Mouse (Mus musculus) heart, embryonic 11.5 days (tissue): ENCODE measurements around the gene Dmrta1. TPM values are rescaled to one million over a fixed set of nuclear protein-coding genes. Genes with fewer than 3 reads are reported as not detected.

ENCODE experiments used
- ATAC-seq: fragments of 200-750 bp; cut with Nextera tagmentation; replicated peaks from 2 replicates; pipeline ENCODE4 v1.8.0; 2017; ENCODE audit warnings: moderate library complexity; ENCODE audit not compliant: insufficient number of reproducible peaks, low FRiP score, low TSS enrichment
- H3K27ac ChIP-seq: fragments of 300-500 bp; sonication (generic); 2 replicates; pipeline ENCODE4 v1.5.1; 2014; ENCODE audit warnings: mild to moderate bottlenecking, low read depth, low read length
- H3K27me3 ChIP-seq: fragments of 300-500 bp; sonication (generic); 2 replicates; pipeline ENCODE4 v1.6.1; 2014; ENCODE audit warnings: mild to moderate bottlenecking, low read length, mixed read lengths; ENCODE audit not compliant: control insufficient read depth, insufficient read depth
- H3K36me3 ChIP-seq: fragments of 300-500 bp; sonication (generic); 2 replicates; pipeline ENCODE4 v1.6.1; 2014; ENCODE audit warnings: mild to moderate bottlenecking, low read length, moderate library complexity, mixed read lengths; ENCODE audit not compliant: control insufficient read depth, insufficient read depth
- H3K4me1 ChIP-seq: fragments of 300-500 bp; sonication (generic); 2 replicates; pipeline ENCODE4 v1.6.1; 2014; ENCODE audit warnings: low read length; ENCODE audit not compliant: control insufficient read depth, insufficient read depth
- H3K4me2 ChIP-seq: fragments of 300-500 bp; sonication (generic); 2 replicates; pipeline ENCODE4 v1.6.1; 2014; ENCODE audit warnings: mild to moderate bottlenecking, moderate library complexity
- H3K4me3 ChIP-seq: fragments of 300-500 bp; sonication (generic); 2 replicates; pipeline ENCODE4 v1.5.1; 2014; ENCODE audit warnings: low read depth, low read length
- H3K9ac ChIP-seq: fragments of 300-500 bp; sonication (generic); 2 replicates; pipeline ENCODE4 v1.6.1; 2014; ENCODE audit warnings: mild to moderate bottlenecking, low read depth, low read length, moderate library complexity
- H3K9me3 ChIP-seq: fragments of 300-500 bp; sonication (generic); replicated peaks from 2 replicates; pipeline ENCODE4 v1.6.1; 2016; ENCODE audit warnings: low read length; ENCODE audit not compliant: control insufficient read depth
- WGBS: fragments of 180-500 bp; shearing (Covaris S2); extraction: QIAGEN DNeasy Blood & Tissue Kit; methylation state at CpG from one replicate; pipeline ENCODE4 v1.1.7; 2014; ENCODE audit not compliant: insufficient replicate concordance; 5-methylcytosine and 5-hydroxymethylcytosine counted together
- polyA plus RNA-seq: library from polyadenylated mRNA; unstranded; fragments of >200 nt; fragmentation: Nextera tagmentation; extraction: Ambion mirVana; gene quantifications from 2 replicates; pipeline ENCODE4 v1.2.1, GENCODE M21; 2014

The Dmrta1 gene
- 0.66 and 0.75 TPM in 2 replicates for polyA plus RNA-seq

GRCm38 (mm10) chr4:89679195-89679594 is at the start of gene Dmrta1:
Gene Dmrta1, plus strand, starts transcription at chr4:89679436.
- 59% methylated on average over 5 of the region's 5 CpGs for WGBS
- Histone ChIP-seq H3K27me3 (no peaks in the 10 kb centered on the region), H3K9ac (no peak within 1 kb of the TSS), H3K27ac (no peak within 1 kb of the TSS), H3K9me3 (no peaks in the 10 kb centered on the region), H3K4me3 (no peak within 1 kb of the TSS), H3K36me3 (no peaks in the 10 kb centered on the region), H3K4me2 (no peak within 1 kb of the TSS), H3K4me1 (no peaks in the 10 kb centered on the region)
- ATAC-seq = no peak

GRCm38 (mm10) chr4:89630374-89631079 is 48.7 kb upstream of the Dmrta1 start:
- Histone ChIP-seq H3K4me1 (no peaks in the 10 kb centered on the region), H3K27me3 (no peaks in the 10 kb centered on the region), H3K27ac (no peak overlapping the region), H3K4me3 (no peak overlapping the region), H3K4me2 (no peak overlapping the region), H3K9ac (no peak overlapping the region), H3K9me3 (no peaks in the 10 kb centered on the region), H3K36me3 (no peaks in the 10 kb centered on the region)
- 68% methylated on average over 3 of the region's 3 CpGs for WGBS
- no peak for ATAC-seq

- 76% methylated on average over 6 of the region's 6 CpGs for WGBS
- no peaks in the 10 kb centered on the region for H3K36me3 ChIP-seq
- no peak overlapping the region for H3K4me3 ChIP-seq
- no peak overlapping the region for H3K9ac ChIP-seq
- no peaks in the 10 kb centered on the region for H3K4me1 ChIP-seq
- no peak overlapping the region for H3K4me2 ChIP-seq
- no peak overlapping the region for H3K27ac ChIP-seq
- H3K27me3 ChIP-seq = no peaks in the 10 kb centered on the region
- ATAC-seq = no peak
- no peaks in the 10 kb centered on the region for H3K9me3 ChIP-seq
Measured at GRCm38 (mm10) chr4:89631560-89631959, 47.7 kb upstream of the Dmrta1 start.

- no peaks in the 10 kb centered on the region for H3K9me3 ChIP-seq
- H3K27ac ChIP-seq = no peak overlapping the region
- H3K4me2 ChIP-seq = no peak overlapping the region
- H3K4me3 ChIP-seq = no peak overlapping the region
- no peak overlapping the region for H3K9ac ChIP-seq
- H3K36me3 ChIP-seq = no peaks in the 10 kb centered on the region
- H3K27me3 ChIP-seq = no peaks in the 10 kb centered on the region
- no peak for ATAC-seq
- WGBS = 39% methylated on average over 6 of the region's 6 CpGs
- H3K4me1 ChIP-seq = no peaks in the 10 kb centered on the region
Measured at GRCm38 (mm10) chr4:89638651-89639050, 40.6 kb upstream of the Dmrta1 start.

- H3K36me3 ChIP-seq = no peaks in the 10 kb centered on the region
- WGBS = 58% methylated on average over 9 of the region's 9 CpGs
- no peak overlapping the region for H3K4me3 ChIP-seq
- no peak overlapping the region for H3K27ac ChIP-seq
- no peak overlapping the region for H3K9ac ChIP-seq
- no peaks in the 10 kb centered on the region for H3K9me3 ChIP-seq
- 0 out of 2 replicates have a peak, but pooled peaks cover 4% of the 10 kb centered on the region for H3K4me1 ChIP-seq
- no peak overlapping the region for H3K4me2 ChIP-seq
- no peak for ATAC-seq
- H3K27me3 ChIP-seq = no peaks in the 10 kb centered on the region
Measured at GRCm38 (mm10) chr4:89644235-89645115, 34.8 kb upstream of the Dmrta1 start.

GRCm38 (mm10) chr4:89650352-89651311 is 28.6 kb upstream of the Dmrta1 start:
- no peak overlapping the region for H3K4me3 ChIP-seq
- WGBS = 78% methylated on average over 20 of the region's 20 CpGs
- no peaks in the 10 kb centered on the region for H3K9me3 ChIP-seq
- no peaks in the 10 kb centered on the region for H3K36me3 ChIP-seq
- H3K27me3 ChIP-seq = no peaks in the 10 kb centered on the region
- H3K27ac ChIP-seq = no peak overlapping the region
- H3K4me1 ChIP-seq = no peaks in the 10 kb centered on the region
- no peak overlapping the region for H3K4me2 ChIP-seq
- ATAC-seq = no peak
- no peak overlapping the region for H3K9ac ChIP-seq

- 71% methylated on average over 2 of the region's 2 CpGs for WGBS
- Histone ChIP-seq H3K4me1 (no peaks in the 10 kb centered on the region), H3K9ac (no peak overlapping the region), H3K4me3 (no peak overlapping the region), H3K4me2 (no peak overlapping the region), H3K27me3 (no peaks in the 10 kb centered on the region), H3K36me3 (no peaks in the 10 kb centered on the region), H3K27ac (no peak overlapping the region), H3K9me3 (no peaks in the 10 kb centered on the region)
- no peak for ATAC-seq
Measured at GRCm38 (mm10) chr4:89651312-89651686, 27.9 kb upstream of the Dmrta1 start.

GRCm38 (mm10) chr4:89651779-89652178 is 27.5 kb upstream of the Dmrta1 start:
- ATAC-seq = no peak
- no peaks in the 10 kb centered on the region for H3K36me3 ChIP-seq

More at GRCm38 (mm10) chr4:89651779-89652178, 27.5 kb upstream of the Dmrta1 start:
- Histone ChIP-seq H3K27me3 (no peaks in the 10 kb centered on the region), H3K4me3 (no peak overlapping the region), H3K27ac (no peak overlapping the region), H3K4me1 (no peaks in the 10 kb centered on the region), H3K9me3 (no peaks in the 10 kb centered on the region), H3K9ac (no peak overlapping the region), H3K4me2 (no peak overlapping the region)
- 47% methylated on average over 1 of the region's 1 CpGs for WGBS
